Mouse (Mus musculus) myocyte (in vitro differentiated cells): ENCODE measurements at regions not wholly inside any gene's neighbourhood (a gene's known extent, or its start where the extent isn't known, plus 50 kb on each side); places are given as distances from the start of the nearest gene placed in this dataset.

Experiments used
- E2F4 ChIP-seq: IDR thresholded peaks from one replicate; pipeline ENCODE4 v1.6.1; 2011; ENCODE audit warnings: mild to moderate bottlenecking, control low read depth, moderate library complexity; ENCODE audit not compliant: insufficient read depth
- MAX ChIP-seq: IDR thresholded peaks from one replicate; pipeline ENCODE4 v1.6.1; 2011; ENCODE audit warnings: low read depth, mild to moderate bottlenecking, control low read depth
- MYOD1 ChIP-seq, 3 experiments: IDR thresholded peaks; one replicate each; pipeline ENCODE4 v1.6.1; 2011; ENCODE audit warnings: control low read depth in 2 of 3, low read depth in 2 of 3, mild to moderate bottlenecking in 2 of 3, moderate library complexity in 1 of 3; ENCODE audit not compliant: insufficient read length in 2 of 3, control insufficient read depth in 1 of 3
- MYOG ChIP-seq, 3 experiments: IDR thresholded peaks; one replicate each; pipeline ENCODE4 v1.6.1; 2011; ENCODE audit warnings: control low read depth in 2 of 3, low read depth in 2 of 3, mild to moderate bottlenecking in 2 of 3; ENCODE audit not compliant: insufficient read length in 2 of 3, control insufficient read depth in 1 of 3, insufficient read depth in 1 of 3
- POLR2A ChIP-seq: IDR thresholded peaks from one replicate; pipeline ENCODE4 v1.6.1; 2011; ENCODE audit warnings: low read depth, mild to moderate bottlenecking, control low read depth, moderate library complexity; ENCODE audit not compliant: insufficient read length
- POLR2AphosphoS2 ChIP-seq: IDR thresholded peaks from one replicate; pipeline ENCODE4 v1.6.1; 2011; ENCODE audit warnings: low read depth, control low read depth; ENCODE audit not compliant: insufficient read length
- TCF3 ChIP-seq: IDR thresholded peaks from one replicate; pipeline ENCODE4 v1.6.1; 2011; ENCODE audit warnings: low read depth, control low read depth; ENCODE audit not compliant: insufficient read length
- USF1 ChIP-seq: IDR thresholded peaks from one replicate; pipeline ENCODE4 v1.6.1; 2011; ENCODE audit warnings: low read depth, mild to moderate bottlenecking, control low read depth, moderate library complexity

DNA sequence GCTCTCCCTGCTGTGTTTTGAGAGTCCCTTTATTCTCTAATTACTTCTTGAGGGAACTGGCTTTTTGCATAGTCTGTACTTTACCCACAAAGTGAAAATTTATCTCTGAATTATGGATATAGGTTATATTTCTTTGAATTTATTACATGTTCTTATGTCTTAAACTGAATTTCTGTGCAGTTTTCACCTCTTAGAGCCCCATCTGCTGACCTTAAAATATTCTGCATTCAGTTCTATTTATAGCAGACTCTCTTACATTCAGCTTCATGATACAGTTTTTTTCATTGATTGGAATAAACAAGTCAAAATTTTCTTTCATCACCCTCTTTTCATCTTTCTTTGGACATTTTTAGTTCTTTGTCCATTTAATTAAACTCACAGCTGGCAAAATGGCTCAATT lies 337.4 kb upstream of the Lrrc7 start:
- TF ChIP-seq POLR2A (no peak), USF1 (no peak), MYOG (IDR thresholded peaks at IDR 0.05; ENCODE audit: control insufficient read depth in 1 of 3, insufficient read depth in 1 of 3, insufficient read length in 2 of 3, low read depth in 2 of 3) (no peak), MAX (no peak), TCF3 (no peak), POLR2AphosphoS2 (no peak), MYOD1 (IDR thresholded peaks at IDR 0.05; ENCODE audit: control insufficient read depth in 1 of 3, insufficient read length in 2 of 3, low read depth in 2 of 3) (no peak), E2F4 (no peak)
